Mouse (Mus musculus) layer of hippocampus, adult 11-12 months (tissue): ENCODE results near the gene Krt80.

ENCODE experiments used
- DNase-seq: peaks from one replicate; pipeline ENCODE4 v3.0.0; 2022; ENCODE audit warnings: low spot score

Krt80 gene

GRCm38 (mm10) chr15:101374879-101375278 is 4.9 kb upstream of the Krt80 start:
- DNase-seq: peak; percentile 50

GRCm38 (mm10) chr15:101373286-101373898 is 3.4 kb upstream of the Krt80 start:
- no peak for DNase-seq

- DNase-seq: no peak
These were observed 2.4 kb upstream of the Krt80 start for GRCm38 (mm10) chr15:101372131-101372977.

DNA sequence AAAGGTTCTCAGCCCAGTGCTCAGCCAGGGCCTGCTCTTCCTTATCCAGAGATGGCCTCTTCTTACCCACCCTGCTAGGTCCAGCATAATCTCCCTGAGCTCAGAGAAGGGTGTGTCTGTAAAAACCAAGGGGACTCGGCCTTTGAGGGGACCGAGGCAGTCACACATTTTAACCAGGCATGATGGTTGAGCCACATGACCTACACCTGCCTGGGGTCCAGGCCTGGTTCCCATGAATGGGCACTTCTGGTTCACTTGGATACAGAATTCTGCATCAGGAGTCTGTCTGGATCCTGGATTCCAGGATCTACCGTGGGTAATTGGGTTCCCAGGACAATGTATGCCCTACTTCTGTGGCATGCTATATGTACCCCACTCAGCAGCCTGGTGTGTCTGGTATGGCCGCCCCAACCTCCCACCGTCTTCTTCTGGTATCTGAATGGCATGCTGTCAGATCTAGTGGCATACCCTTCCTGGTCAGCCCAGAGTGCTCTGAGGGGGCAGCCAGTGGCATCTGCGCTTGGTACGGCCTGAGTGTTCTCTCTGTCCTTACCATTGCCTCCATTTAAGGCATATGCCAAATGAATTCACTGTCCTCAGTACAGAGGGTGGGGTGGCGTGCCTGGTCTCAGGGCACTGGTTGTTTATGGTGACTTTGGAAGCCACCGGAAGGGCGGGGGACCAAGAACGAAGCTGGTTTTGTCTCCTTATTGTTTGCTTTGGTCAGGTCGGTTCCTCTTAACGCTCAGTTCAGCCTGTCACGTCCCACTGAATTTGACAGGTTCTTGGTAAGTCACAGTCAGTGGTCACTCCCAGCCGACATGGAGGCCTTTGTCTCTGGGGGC is 1.4 kb upstream of the Krt80 start:
- no peak for DNase-seq

DNA sequence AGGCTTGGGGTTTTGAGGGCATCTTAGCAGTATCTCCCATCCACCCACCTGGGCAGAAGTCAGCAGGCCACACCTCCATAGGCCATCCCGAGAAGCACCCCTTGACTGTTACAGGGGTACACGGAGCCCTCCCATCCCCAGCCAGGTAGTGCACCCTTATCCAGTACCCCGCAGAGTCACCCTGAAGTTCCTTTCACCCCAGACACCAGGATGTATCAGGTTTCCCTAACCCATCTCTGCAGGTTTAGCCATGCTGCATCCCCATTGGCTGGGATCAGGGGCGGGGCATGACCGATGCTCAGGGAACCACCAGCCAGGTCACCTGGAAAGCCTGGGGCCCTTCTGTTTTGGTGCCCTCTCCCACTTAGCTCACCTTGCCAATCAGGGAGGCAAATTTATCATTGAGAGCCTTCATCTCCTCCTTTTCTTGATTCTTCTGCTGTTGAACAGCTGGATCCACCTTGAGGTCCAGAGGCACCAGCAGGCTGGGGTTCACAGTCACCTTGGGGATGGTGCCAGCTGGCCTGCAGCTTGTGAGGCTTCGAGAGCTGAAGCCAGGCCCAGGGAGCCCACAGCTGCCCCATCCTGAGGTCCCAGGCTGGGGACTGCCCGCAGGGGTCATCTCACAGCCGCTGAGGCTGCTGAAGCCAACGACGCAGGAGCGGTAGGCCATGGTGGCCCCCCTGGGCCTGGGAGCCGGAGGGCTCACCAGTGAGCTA is 421 bp downstream of the Krt80 start:
- no peak for DNase-seq

GRCm38 (mm10) chr15:101368502-101369381 is 1.2 kb downstream of the Krt80 start:
- DNase-seq: no peak

DNA sequence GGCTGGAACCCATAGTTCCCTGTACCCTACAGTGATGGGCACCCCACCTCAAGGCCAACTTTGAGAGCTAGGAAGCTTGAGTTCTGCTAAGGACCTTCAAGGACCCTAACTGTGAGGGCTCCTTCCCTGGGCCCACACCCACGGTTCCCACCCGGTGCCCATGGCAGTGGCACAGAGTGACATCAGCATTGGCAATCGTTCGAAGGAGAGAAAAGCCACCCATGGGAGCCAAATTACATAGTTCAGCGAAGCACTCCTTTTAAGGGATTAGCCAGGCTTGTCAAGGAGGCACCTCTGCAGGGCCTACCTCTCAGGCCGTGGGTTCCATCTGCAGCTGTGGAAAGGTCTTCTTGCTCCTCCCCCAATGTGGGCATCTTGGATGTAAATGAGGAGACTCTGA is 1.9 kb downstream of the Krt80 start:
- DNase-seq: no peak

- DNase-seq: no peak
These were observed 2.5 kb downstream of the Krt80 start for GRCm38 (mm10) chr15:101367497-101367896.

GRCm38 (mm10) chr15:101366926-101367325 is 3.0 kb downstream of the Krt80 start:
- DNase-seq: no peak

- DNase-seq: no peak
These were observed 3.5 kb downstream of the Krt80 start for GRCm38 (mm10) chr15:101366482-101366881.

DNA sequence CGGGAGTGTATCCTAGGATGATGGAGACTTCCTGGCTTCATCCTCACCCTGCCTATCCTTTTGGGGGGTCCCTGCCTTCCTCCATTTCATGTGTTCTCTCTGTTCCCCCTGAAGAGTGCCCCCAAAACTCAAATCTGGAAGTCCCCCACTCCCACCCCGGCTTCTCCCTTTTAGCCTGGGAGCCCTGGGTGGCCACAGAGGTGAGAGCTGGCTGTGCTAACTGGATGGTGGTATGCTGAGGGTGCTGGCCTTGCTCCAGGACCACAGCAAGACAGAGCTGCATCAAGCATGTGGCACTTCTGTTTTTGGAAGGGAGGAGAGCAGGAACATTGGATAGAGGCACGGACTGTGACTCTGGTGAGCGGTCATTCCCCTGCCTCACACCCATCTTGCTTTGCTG is 4.2 kb downstream of the Krt80 start:
- DNase-seq: no peak

DNA sequence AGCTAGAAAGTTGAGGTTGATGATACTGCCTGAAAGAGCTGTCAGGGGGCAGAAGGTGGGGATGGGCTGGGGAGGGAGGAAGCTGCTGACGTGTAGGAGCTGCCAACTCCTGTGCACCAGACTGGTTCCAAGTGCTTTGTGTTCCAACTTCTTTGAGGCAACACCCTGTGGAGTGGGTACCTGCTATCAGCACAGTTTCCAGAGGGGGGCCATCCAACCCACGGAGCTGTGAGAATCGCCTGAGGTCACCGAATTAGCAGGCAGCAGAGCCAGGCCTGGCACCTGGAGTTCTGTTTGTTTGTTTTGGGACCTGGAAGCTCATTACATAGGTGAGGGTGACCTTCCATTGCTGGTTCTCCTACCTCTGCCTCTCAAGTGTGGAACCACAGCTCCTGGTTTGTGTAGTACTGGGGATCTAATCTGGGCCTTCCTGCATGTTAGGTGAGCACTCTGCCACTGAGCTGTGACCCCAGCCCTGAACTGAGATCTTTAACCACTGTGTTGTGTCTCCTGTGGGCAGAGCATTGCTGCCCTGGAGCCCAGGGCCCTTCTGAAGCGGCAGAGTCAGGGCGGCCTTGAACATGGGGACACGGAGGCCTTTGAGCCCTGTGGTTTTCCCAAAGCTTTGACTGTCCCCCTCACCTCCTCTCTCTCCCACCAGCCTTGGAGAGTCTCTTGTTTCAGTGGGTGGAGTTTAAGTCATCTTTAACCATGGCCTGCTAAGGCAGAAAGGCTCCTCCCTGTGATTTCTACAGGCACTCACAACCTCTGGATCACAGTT is 4.9 kb downstream of the Krt80 start:
- no peak for DNase-seq

- DNase-seq: no peak
These were observed 5.5 kb downstream of the Krt80 start for GRCm38 (mm10) chr15:101364425-101364824.

DNA sequence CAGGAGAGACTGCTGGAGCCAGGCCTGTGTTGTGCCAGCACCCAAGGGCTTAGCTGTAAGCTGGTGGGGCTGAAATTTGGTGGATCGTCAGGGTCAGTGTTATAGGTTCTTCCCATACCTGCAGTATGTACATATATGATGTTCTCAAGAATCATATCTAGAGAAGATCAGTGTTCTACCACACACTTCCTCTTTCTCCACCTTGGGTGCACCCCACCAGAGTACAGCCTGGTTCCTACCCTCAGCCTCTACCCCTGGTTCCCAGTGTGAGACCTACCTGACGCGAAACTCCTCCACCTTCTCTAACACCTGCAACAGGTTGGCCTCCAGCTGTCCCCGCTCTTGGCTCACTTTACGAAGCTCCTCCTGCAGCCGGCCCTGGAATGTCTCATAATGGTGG is 6.0 kb downstream of the Krt80 start:
- DNase-seq: no peak

- DNase-seq: no peak
These were observed 7.5 kb downstream of the Krt80 start for GRCm38 (mm10) chr15:101362393-101363010.

DNA sequence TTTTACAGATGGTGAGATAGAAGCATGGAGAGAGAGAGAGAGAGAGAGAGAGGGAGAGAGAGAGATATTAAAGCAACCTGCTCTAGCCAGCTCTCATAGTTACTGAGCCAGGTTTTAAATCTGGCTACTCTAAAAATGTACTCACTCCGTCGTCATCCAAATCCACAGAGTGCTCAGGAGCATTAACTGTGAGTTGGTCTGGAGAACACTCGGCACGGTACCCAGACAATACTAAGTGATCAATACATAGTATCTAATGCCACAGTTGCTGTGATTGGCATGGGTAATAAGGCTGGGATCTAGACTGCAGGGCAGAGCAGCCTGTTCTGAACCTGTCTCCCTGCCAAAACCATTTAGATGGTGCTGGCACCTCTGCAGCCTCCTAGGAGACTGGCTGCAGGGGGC is 14.6 kb downstream of the Krt80 start:
- no peak for DNase-seq

DNA sequence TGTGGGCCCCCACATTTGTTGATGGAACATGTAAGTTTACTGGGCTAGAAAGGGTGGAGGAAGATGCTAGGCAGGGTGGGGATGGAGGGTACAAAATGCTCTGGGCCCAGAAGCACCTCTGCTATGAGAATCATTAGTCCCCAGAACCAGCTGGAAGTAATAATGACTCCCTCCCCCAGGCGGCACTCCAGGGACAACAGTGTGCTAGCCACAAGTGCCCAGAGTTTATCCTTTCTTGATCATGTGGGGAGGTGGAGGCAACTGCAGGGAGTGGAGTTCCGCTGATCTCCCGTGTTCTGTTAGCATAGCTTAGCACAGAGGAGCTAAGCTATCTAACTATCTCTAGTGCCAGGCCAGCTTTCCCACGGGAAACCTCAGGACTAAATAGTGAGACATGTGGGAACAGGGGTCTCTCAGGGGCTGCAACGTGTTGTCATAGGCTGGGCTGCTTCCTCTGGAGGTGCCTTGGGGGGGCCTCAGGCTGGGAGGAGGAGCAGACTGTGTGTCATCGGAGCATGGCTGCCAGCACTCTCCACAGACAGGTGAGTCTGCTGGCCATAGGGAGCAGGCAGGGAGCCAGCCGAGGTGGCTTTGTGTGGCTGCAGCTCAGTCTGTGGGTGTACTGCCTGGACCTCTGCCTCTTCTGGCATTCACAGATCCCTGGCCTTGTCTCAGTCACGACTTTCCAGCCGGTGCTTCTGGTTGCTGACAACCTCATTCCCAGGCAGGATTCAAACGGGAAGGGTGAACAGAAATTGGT is 17.1 kb downstream of the Krt80 start:
- no peak for DNase-seq

DNA sequence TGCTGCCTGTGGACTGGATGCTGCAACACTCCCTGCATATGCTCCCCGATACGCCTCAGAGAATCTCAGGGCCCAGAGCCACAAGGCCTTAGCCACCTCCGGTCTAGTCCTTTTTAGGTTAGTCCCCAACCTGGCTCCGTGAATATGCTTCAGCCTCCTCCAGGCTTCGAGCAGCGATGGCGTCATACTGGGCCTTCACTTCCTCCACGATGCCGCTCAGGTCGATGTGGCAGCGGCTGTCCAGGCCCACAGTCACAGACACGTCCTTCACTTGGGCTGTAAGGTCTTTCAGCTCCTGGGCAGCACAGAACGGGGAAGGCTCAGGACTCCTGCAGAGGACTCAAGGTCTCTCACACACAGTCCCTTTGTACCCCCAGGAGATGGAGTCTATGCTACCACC is 17.9 kb downstream of the Krt80 start:
- no peak for DNase-seq
